Mouse (Mus musculus) kidney, postnatal 14 days (tissue): Measurements from ENCODE around the gene Usp9x.
A peak's percentile ranks its signal among the peaks of the same experiment; 100 is the strongest.

Experiments
- DNase-seq: peaks from one replicate; pipeline ENCODE4 v3.0.0; 2022; ENCODE audit warnings: mixed read lengths

Usp9x gene

GRCm38 (mm10) chrX:13071241-13071775, at the start of gene Usp9x:
Gene Usp9x, plus strand, starts transcription at chrX:13071498.
- peak; percentile 90 for DNase-seq

- DNase-seq: no peak
Observed at GRCm38 (mm10) chrX:13022547-13023310, 48.6 kb upstream of the Usp9x start.

GRCm38 (mm10) chrX:13024539-13025202, 46.6 kb upstream of the Usp9x start:
- no peak for DNase-seq

GRCm38 (mm10) chrX:13025286-13025685, 46.0 kb upstream of the Usp9x start:
- DNase-seq: peak; percentile 8

- DNase-seq: peak; percentile 5
Observed at GRCm38 (mm10) chrX:13028156-13028555, 43.1 kb upstream of the Usp9x start.

- no peak for DNase-seq
Observed at GRCm38 (mm10) chrX:13029996-13030395, 41.3 kb upstream of the Usp9x start.

- no peak for DNase-seq
Observed at GRCm38 (mm10) chrX:13037085-13037484, 34.2 kb upstream of the Usp9x start.

GRCm38 (mm10) chrX:13039211-13039610, 32.1 kb upstream of the Usp9x start:
- DNase-seq: no peak

GRCm38 (mm10) chrX:13040391-13040790, 30.9 kb upstream of the Usp9x start:
- no peak for DNase-seq

- peak; percentile 96 for DNase-seq
Observed at GRCm38 (mm10) chrX:13041630-13042129, 29.6 kb upstream of the Usp9x start.

- DNase-seq: no peak
Observed at GRCm38 (mm10) chrX:13043780-13044179, 27.5 kb upstream of the Usp9x start.

GRCm38 (mm10) chrX:13044666-13045065, 26.6 kb upstream of the Usp9x start:
- peak; percentile 8 for DNase-seq

GRCm38 (mm10) chrX:13046893-13047435, 24.3 kb upstream of the Usp9x start:
- no peak for DNase-seq

GRCm38 (mm10) chrX:13047631-13048345, 23.5 kb upstream of the Usp9x start:
- DNase-seq: peak; percentile 53

GRCm38 (mm10) chrX:13054612-13055011, 16.7 kb upstream of the Usp9x start:
- no peak for DNase-seq

GRCm38 (mm10) chrX:13061961-13062360, 9.3 kb upstream of the Usp9x start:
- DNase-seq: no peak

- no peak for DNase-seq
Observed at GRCm38 (mm10) chrX:13064273-13064925, 6.9 kb upstream of the Usp9x start.

- no peak for DNase-seq
Observed at GRCm38 (mm10) chrX:13070206-13070572, 1.1 kb upstream of the Usp9x start.

GRCm38 (mm10) chrX:13070573-13071240, 591 bp upstream of the Usp9x start:
- peak; percentile 93 for DNase-seq

- peak; percentile 77 for DNase-seq
Observed at GRCm38 (mm10) chrX:13071776-13072460, 620 bp downstream of the Usp9x start.

- peak; percentile 82 for DNase-seq
Observed at GRCm38 (mm10) chrX:13072461-13072982, 1.2 kb downstream of the Usp9x start.
